Mouse (Mus musculus) v-Abl transformed pro-B cells (cell line): ENCODE results near the gene Gm38431.

Experiments used
- in situ Hi-C, 2 experiments: fragments of 400-800 bp; cut with MboI; formaldehyde crosslinking; loops; one replicate each; pipeline ENCODE4 v1.15.1; 2025; ENCODE audit not compliant: unreplicated experiment in 2 of 2

Gene Gm38431

GRCm38 (mm10) chr9:21091707-21092320 is at the start of gene Gm38431, which contains the start of gene Raver1:
Gene Gm38431 (minus strand): TSS chr9:21091997.
Gene Raver1 (minus strand): TSS chr9:21092008.
- in situ Hi-C loops: loop anchor here in 1 of 2 experiments (5.0 kb wide), 1 partner anchor 35 kb away; no protein-coding TSS in a partner anchor

- in situ Hi-C loops: loop anchor here (25.0 kb wide), 2 partner anchors 401 to 501 kb away; partner anchors contain the start of genes Olfm2 (in 2 of the 2), Fbxl12 (in 1 of the 2) and Ubl5 (in 1 of the 2)
These were observed 46.6 kb upstream of the Gm38431 start for GRCm38 (mm10) chr9:21138386-21138785.

- in situ Hi-C loops: loop anchor here (25.0 kb wide), 2 partner anchors 400 to 500 kb away; partner anchors contain the start of genes Olfm2 (in 2 of the 2), Fbxl12 (in 1 of the 2) and Ubl5 (in 1 of the 2)
These were observed 45.4 kb upstream of the Gm38431 start for GRCm38 (mm10) chr9:21137229-21137628.

GRCm38 (mm10) chr9:21136401-21136800 is 44.6 kb upstream of the Gm38431 start:
- in situ Hi-C loops: loop anchor here (25.0 kb wide), 2 partner anchors 399 to 499 kb away; partner anchors contain the start of genes Olfm2 (in 2 of the 2), Fbxl12 (in 1 of the 2) and Ubl5 (in 1 of the 2)

- in situ Hi-C loops: loop anchor here (25.0 kb wide), 2 partner anchors 399 to 499 kb away; partner anchors contain the start of genes Olfm2 (in 2 of the 2), Fbxl12 (in 1 of the 2) and Ubl5 (in 1 of the 2)
These were observed 44.2 kb upstream of the Gm38431 start for GRCm38 (mm10) chr9:21135941-21136381.

GRCm38 (mm10) chr9:21135329-21135890 is 43.6 kb upstream of the Gm38431 start:
- in situ Hi-C loops: loop anchor here (25.0 kb wide), 2 partner anchors 398 to 498 kb away; partner anchors contain the start of genes Olfm2 (in 2 of the 2), Fbxl12 (in 1 of the 2) and Ubl5 (in 1 of the 2)

GRCm38 (mm10) chr9:21134595-21135328 is 43.0 kb upstream of the Gm38431 start:
- in situ Hi-C loops: loop anchor here (5.0 to 25.0 kb wide), 4 partner anchors 107 to 497 kb away; partner anchors contain the start of genes Olfm2 (in 2 of the 2), Fbxl12 (in 1 of the 2), Icam4 (in 1 of the 2) and Ubl5 (in 1 of the 2)

- in situ Hi-C loops: loop anchor here (5.0 to 25.0 kb wide), 4 partner anchors 106 to 496 kb away; partner anchors contain the start of genes Olfm2 (in 2 of the 2), Fbxl12 (in 1 of the 2), Icam4 (in 1 of the 2) and Ubl5 (in 1 of the 2)
These were observed 41.4 kb upstream of the Gm38431 start for GRCm38 (mm10) chr9:21133064-21133707.

GRCm38 (mm10) chr9:21132102-21132775 is 40.4 kb upstream of the Gm38431 start:
- in situ Hi-C loops: loop anchor here (5.0 to 25.0 kb wide), 4 partner anchors 105 to 495 kb away; partner anchors contain the start of genes Olfm2 (in 2 of the 2), Fbxl12 (in 1 of the 2), Icam4 (in 1 of the 2) and Ubl5 (in 1 of the 2)

- in situ Hi-C loops: loop anchor here (5.0 to 25.0 kb wide), 4 partner anchors 104 to 494 kb away; partner anchors contain the start of genes Olfm2 (in 2 of the 2), Fbxl12 (in 1 of the 2), Icam4 (in 1 of the 2) and Ubl5 (in 1 of the 2)
These were observed 39.5 kb upstream of the Gm38431 start, which contains the start of gene Tyk2 for GRCm38 (mm10) chr9:21131059-21131956. Gene Tyk2 (minus strand): TSS chr9:21131243.

GRCm38 (mm10) chr9:21126259-21126627 is 34.4 kb upstream of the Gm38431 start:
- in situ Hi-C loops: loop anchor here (5.0 to 25.0 kb wide), 3 partner anchors 34 to 489 kb away; partner anchors contain the start of genes Olfm2 (in 2 of the 2), Fbxl12 (in 1 of the 2), Gm38431 (in 1 of the 2) and Raver1 (in 1 of the 2)

GRCm38 (mm10) chr9:21125502-21126258 is 33.9 kb upstream of the Gm38431 start:
- in situ Hi-C loops: loop anchor here (5.0 to 25.0 kb wide), 3 partner anchors 33 to 488 kb away; partner anchors contain the start of genes Olfm2 (in 2 of the 2), Fbxl12 (in 1 of the 2), Gm38431 (in 1 of the 2) and Raver1 (in 1 of the 2)

- in situ Hi-C loops: loop anchor here (5.0 to 25.0 kb wide), 3 partner anchors 33 to 488 kb away; partner anchors contain the start of genes Olfm2 (in 2 of the 2), Fbxl12 (in 1 of the 2), Gm38431 (in 1 of the 2) and Raver1 (in 1 of the 2)
These were observed 33.0 kb upstream of the Gm38431 start for GRCm38 (mm10) chr9:21124837-21125236.

GRCm38 (mm10) chr9:21121483-21121882 is 29.7 kb upstream of the Gm38431 start:
- in situ Hi-C loops: no loop called here

- in situ Hi-C loops: no loop called here
These were observed 25.3 kb upstream of the Gm38431 start for GRCm38 (mm10) chr9:21117073-21117472.

- in situ Hi-C loops: no loop called here
These were observed 23.3 kb upstream of the Gm38431 start for GRCm38 (mm10) chr9:21115105-21115504.

- in situ Hi-C loops: no loop called here
These were observed 22.4 kb upstream of the Gm38431 start for GRCm38 (mm10) chr9:21114190-21114589.
